Mouse (Mus musculus) heart, embryonic 12.5 days (tissue): ENCODE data around the gene Daglb. TPM values are rescaled to one million over a fixed set of nuclear protein-coding genes. Genes with fewer than 3 reads are reported as not detected.

Experiments used
- ATAC-seq: fragments of 200-750 bp; cut with Nextera tagmentation; 2 replicates; pipeline ENCODE4 v1.8.0; 2017; ENCODE audit warnings: moderate TSS enrichment, moderate library complexity; ENCODE audit not compliant: insufficient number of reproducible peaks, low FRiP score
- H3K27ac ChIP-seq: fragments of 300-500 bp; sonication (generic); 2 replicates; pipeline ENCODE4 v1.5.1; 2016; ENCODE audit warnings: mild to moderate bottlenecking, moderate library complexity; ENCODE audit not compliant: poor library complexity, severe bottlenecking
- H3K27me3 ChIP-seq: fragments of 300-500 bp; sonication (generic); replicated peaks from 2 replicates; pipeline ENCODE4 v1.6.1; 2016; ENCODE audit warnings: mild to moderate bottlenecking, moderate library complexity
- H3K36me3 ChIP-seq: fragments of 300-500 bp; sonication (generic); 2 replicates; pipeline ENCODE4 v1.6.1; 2016; ENCODE audit warnings: mild to moderate bottlenecking, moderate library complexity
- H3K4me1 ChIP-seq: fragments of 300-500 bp; sonication (generic); replicated peaks from 2 replicates; pipeline ENCODE4 v1.6.1; 2016; ENCODE audit warnings: mild to moderate bottlenecking
- H3K4me2 ChIP-seq: fragments of 300-500 bp; sonication (generic); 2 replicates; pipeline ENCODE4 v1.6.1; 2016; ENCODE audit warnings: mild to moderate bottlenecking, moderate library complexity
- H3K4me3 ChIP-seq: fragments of 300-500 bp; sonication (generic); 2 replicates; pipeline ENCODE4 v1.5.1; 2016; ENCODE audit warnings: mild to moderate bottlenecking
- H3K9ac ChIP-seq: fragments of 300-500 bp; sonication (generic); 2 replicates; pipeline ENCODE4 v1.6.1; 2016; ENCODE audit warnings: mild to moderate bottlenecking, moderate library complexity
- H3K9me3 ChIP-seq: fragments of 300-500 bp; sonication (generic); replicated peaks from 2 replicates; pipeline ENCODE4 v1.6.1; 2016; ENCODE audit warnings: mild to moderate bottlenecking, moderate library complexity
- WGBS: fragments of 180-500 bp; shearing (Covaris S2); methylation state at CpG from one replicate; pipeline ENCODE4 v1.1.7; 2016; 5-methylcytosine and 5-hydroxymethylcytosine counted together
- polyA plus RNA-seq: library from polyadenylated mRNA; unstranded; fragments of >200 nt; fragmentation: Nextera tagmentation; extraction: Ambion mirVana; gene quantifications from 2 replicates; pipeline ENCODE4 v1.2.1, GENCODE M21; 2016

The Daglb gene
- polyA plus RNA-seq, 1 experiment from 2014 or later, result 10.6 TPM

DNA sequence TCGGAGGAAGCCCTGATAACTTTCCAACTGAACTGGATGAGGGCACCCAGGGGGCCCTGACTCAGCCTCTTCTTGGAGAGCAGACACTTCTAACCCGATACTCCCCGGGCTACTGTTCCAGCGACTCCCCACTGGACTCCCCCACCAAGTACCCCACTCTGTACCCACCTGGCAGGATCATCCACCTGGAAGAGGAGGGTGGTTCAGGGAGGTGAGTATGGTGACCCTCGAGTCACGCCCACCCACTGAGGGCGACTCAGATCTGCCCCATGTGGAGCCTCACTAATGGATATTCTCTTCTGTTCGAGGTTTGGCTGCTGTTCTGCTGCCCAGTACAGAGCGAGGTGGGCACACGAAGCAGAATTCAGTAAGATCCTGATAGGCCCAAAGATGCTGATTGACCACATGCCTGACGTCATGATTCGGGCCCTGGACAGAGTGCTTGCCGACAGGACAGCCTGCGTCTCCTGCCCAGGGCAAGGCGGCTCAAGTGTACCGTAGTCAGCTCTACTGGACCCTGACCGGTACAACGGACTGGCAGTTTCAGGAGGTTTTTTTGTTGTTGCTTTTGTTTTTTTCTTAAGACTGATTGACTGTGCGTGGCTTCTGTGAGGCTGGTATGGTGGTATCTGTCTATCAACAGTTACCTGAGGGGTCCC is 38.6 kb downstream of the Daglb start:
- H3K9ac ChIP-seq, result no peak overlapping the region
- H3K27ac ChIP-seq, result no peak overlapping the region
- H3K4me2 ChIP-seq, result no peak overlapping the region
- H3K36me3 ChIP-seq, result peaks cover 70% of the 10 kb centered on the region
- H3K9me3 ChIP-seq, result no peaks in the 10 kb centered on the region
- ATAC-seq, result no peak
- no peak overlapping the region for H3K4me3 ChIP-seq
- 89% methylated on average over 19 of the region's 19 CpGs for WGBS
- no peaks in the 10 kb centered on the region for H3K27me3 ChIP-seq
- H3K4me1 ChIP-seq, result peaks cover 13% of the 10 kb centered on the region

DNA sequence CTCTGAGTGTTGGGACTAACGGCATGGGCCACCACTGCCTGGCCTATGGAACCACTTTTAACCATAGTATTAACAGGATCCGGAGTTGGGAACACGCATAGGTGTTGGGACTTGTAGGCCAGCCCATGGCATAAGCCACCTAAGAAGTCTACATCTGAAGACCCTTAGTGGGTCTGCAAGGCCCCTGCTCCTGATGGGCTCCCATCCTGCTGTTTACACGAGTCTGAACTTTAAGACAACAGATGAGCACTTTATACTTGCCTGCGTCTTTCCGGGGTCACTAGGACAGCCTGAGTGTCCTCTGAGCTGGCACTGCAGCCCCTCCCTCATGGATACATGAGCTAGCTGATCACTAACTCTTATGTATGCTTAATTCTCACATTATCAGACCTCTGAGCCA is 39.4 kb downstream of the Daglb start:
- no peak overlapping the region for H3K4me2 ChIP-seq
- 92% methylated on average over 6 of the region's 6 CpGs for WGBS
- H3K9ac ChIP-seq, result no peak overlapping the region
- H3K9me3 ChIP-seq, result no peaks in the 10 kb centered on the region
- no peak overlapping the region for H3K27ac ChIP-seq
- H3K27me3 ChIP-seq, result no peaks in the 10 kb centered on the region
- no peak overlapping the region for H3K4me3 ChIP-seq
- H3K36me3 ChIP-seq, result peaks cover 70% of the 10 kb centered on the region
- peaks cover 20% of the 10 kb centered on the region for H3K4me1 ChIP-seq
- ATAC-seq, result no peak

DNA sequence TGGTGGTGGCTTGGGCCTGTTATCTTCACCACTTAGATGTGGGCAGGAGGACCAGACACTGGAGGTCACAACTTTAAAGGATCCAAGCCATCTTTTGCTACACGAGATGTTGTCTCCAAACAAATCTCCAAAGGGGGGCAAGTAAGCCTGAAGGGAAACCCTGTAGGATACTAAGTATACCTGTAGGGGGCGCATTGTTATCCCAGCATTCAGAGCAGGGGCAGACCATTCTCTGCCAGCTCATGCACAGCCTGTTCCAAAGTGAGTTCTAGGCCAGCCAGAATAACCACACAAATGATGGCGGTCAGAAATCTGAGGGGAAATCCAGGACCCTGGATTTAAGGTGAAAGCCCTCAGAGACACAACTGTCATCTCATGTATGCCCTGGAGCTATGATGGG is 40.1 kb downstream of the Daglb start:
- H3K9ac ChIP-seq, result no peak overlapping the region
- no peaks in the 10 kb centered on the region for H3K9me3 ChIP-seq
- no peak overlapping the region for H3K4me3 ChIP-seq
- WGBS, result 68% methylated on average over 3 of the region's 3 CpGs
- no peak for ATAC-seq
- no peaks in the 10 kb centered on the region for H3K27me3 ChIP-seq
- peaks cover 71% of the 10 kb centered on the region for H3K36me3 ChIP-seq
- H3K4me1 ChIP-seq, result peaks cover 27% of the 10 kb centered on the region
- no peak overlapping the region for H3K27ac ChIP-seq
- no peak overlapping the region for H3K4me2 ChIP-seq

GRCm38 (mm10) chr5:143505056-143505455 is 40.7 kb downstream of the Daglb start:
- Histone ChIP-seq H3K9me3 (no peaks in the 10 kb centered on the region), H3K4me3 (no peak overlapping the region), H3K9ac (no peak overlapping the region), H3K4me1 (peaks cover 33% of the 10 kb centered on the region), H3K27me3 (no peaks in the 10 kb centered on the region), H3K36me3 (peaks cover 67% of the 10 kb centered on the region), H3K27ac (no peak overlapping the region), H3K4me2 (no peak overlapping the region)
- 88% methylated on average over 8 of the region's 8 CpGs for WGBS
- ATAC-seq, result no peak

GRCm38 (mm10) chr5:143505545-143505944 is 41.2 kb downstream of the Daglb start:
- peaks cover 67% of the 10 kb centered on the region for H3K36me3 ChIP-seq
- ATAC-seq, result no peak

GRCm38 (mm10) chr5:143509294-143509693 is 44.9 kb downstream of the Daglb start:
- H3K4me1 ChIP-seq, result peaks cover 72% of the 10 kb centered on the region
- H3K9ac ChIP-seq, result peak overlapping the region; percentile 44
- H3K4me2 ChIP-seq, result peak overlapping the region; percentile 49

More at GRCm38 (mm10) chr5:143505545-143505944, 41.2 kb downstream of the Daglb start:
- Histone ChIP-seq H3K4me1 (peaks cover 37% of the 10 kb centered on the region), H3K4me3 (no peak overlapping the region), H3K27ac (no peak overlapping the region), H3K4me2 (no peak overlapping the region), H3K9me3 (no peaks in the 10 kb centered on the region), H3K27me3 (no peaks in the 10 kb centered on the region), H3K9ac (no peak overlapping the region)
- WGBS, result 77% methylated on average over 7 of the region's 7 CpGs

GRCm38 (mm10) chr5:143509737-143510136 is 45.4 kb downstream of the Daglb start:
- peaks cover 67% of the 10 kb centered on the region for H3K36me3 ChIP-seq
- H3K4me2 ChIP-seq, result peak overlapping the region; percentile 49
- H3K4me3 ChIP-seq, result peak overlapping the region; percentile 10; the same call in 1 of the 2 replicates
- H3K27ac ChIP-seq, result peak overlapping the region; percentile 80
- H3K9me3 ChIP-seq, result no peaks in the 10 kb centered on the region
- H3K27me3 ChIP-seq, result no peaks in the 10 kb centered on the region
- WGBS, result 10% methylated on average over 11 of the region's 11 CpGs
- 0 out of 2 replicates have a peak overlapping the region, but pooled peaks have one; percentile 23 for H3K9ac ChIP-seq
- peak; percentile 76 for ATAC-seq
- peaks cover 76% of the 10 kb centered on the region for H3K4me1 ChIP-seq

More at GRCm38 (mm10) chr5:143509294-143509693, 44.9 kb downstream of the Daglb start:
- peak; percentile 24; the same call in 1 of the 2 replicates for ATAC-seq
- Histone ChIP-seq H3K9me3 (no peaks in the 10 kb centered on the region), H3K36me3 (peaks cover 67% of the 10 kb centered on the region), H3K27ac (peak overlapping the region; percentile 80), H3K27me3 (no peaks in the 10 kb centered on the region), H3K4me3 (no peak overlapping the region)
- 23% methylated on average over 9 of the region's 9 CpGs for WGBS

DNA sequence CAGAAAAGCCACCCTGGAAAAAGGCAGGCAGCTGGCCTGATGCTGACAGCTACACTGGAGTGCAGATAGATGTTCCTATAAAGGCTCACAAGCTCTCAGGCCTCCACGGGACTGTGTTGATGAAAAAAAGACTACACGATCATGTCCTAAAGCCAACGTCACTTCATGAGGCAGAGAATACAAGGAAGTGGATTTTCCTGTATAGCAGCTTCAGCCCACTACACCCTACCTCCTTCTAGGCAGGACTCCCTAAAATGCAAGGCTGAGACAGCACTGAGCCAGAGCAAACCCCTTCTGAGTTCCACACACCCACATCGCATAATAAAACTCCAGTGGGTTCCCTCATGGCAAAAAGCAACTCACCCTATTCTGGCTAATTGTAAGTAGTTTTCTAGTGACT is 47.2 kb downstream of the Daglb start:
- ATAC-seq, result no peak
- 67% methylated on average over 4 of the region's 4 CpGs for WGBS
- no peak overlapping the region for H3K27ac ChIP-seq

GRCm38 (mm10) chr5:143512305-143512704 is 47.9 kb downstream of the Daglb start:
- H3K9ac ChIP-seq, result no peak overlapping the region
- no peaks in the 10 kb centered on the region for H3K27me3 ChIP-seq
- no peak overlapping the region for H3K4me3 ChIP-seq
- WGBS, result 75% methylated on average over 4 of the region's 4 CpGs
- H3K9me3 ChIP-seq, result no peaks in the 10 kb centered on the region
- peaks cover 68% of the 10 kb centered on the region for H3K36me3 ChIP-seq
- no peak for ATAC-seq
- no peak overlapping the region for H3K27ac ChIP-seq
- H3K4me1 ChIP-seq, result peaks cover 84% of the 10 kb centered on the region
- H3K4me2 ChIP-seq, result no peak overlapping the region

More for the DNA sequence above, 47.2 kb downstream of the Daglb start:
- H3K9ac ChIP-seq, result no peak overlapping the region
- peaks cover 68% of the 10 kb centered on the region for H3K36me3 ChIP-seq
- no peak overlapping the region for H3K4me2 ChIP-seq
- no peaks in the 10 kb centered on the region for H3K27me3 ChIP-seq
- no peaks in the 10 kb centered on the region for H3K9me3 ChIP-seq
- no peak overlapping the region for H3K4me3 ChIP-seq
- peaks cover 82% of the 10 kb centered on the region for H3K4me1 ChIP-seq

- 88% methylated on average over 5 of the region's 5 CpGs for WGBS
- peaks cover 58% of the 10 kb centered on the region for H3K36me3 ChIP-seq
Measured at GRCm38 (mm10) chr5:143514878-143515277, 50.5 kb downstream of the Daglb start.

DNA sequence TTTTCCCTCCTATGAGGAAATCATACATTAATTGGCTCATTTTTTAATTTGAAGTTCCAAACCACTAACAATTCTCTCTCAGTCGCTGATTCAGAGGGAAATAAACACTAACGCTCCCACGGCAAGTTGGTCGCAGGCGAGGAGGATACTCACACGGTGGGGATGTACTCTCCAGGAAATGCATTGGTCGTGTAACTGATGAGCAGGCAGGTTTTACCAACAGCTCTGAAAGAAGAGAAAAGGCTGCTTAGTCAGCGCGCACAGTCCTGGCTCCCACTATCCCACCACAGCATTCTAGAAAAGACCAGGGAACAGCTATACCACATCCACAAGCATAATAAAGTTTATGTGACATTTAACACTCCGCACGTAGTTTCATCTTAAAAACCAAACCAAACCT is 52.6 kb downstream of the Daglb start:
- H3K27me3 ChIP-seq, result no peaks in the 10 kb centered on the region
- WGBS, result 88% methylated on average over 11 of the region's 11 CpGs
- peaks cover 47% of the 10 kb centered on the region for H3K36me3 ChIP-seq
- no peak for ATAC-seq
- peaks cover 75% of the 10 kb centered on the region for H3K4me1 ChIP-seq
- H3K4me2 ChIP-seq, result no peak overlapping the region
- H3K4me3 ChIP-seq, result no peak overlapping the region
- H3K9me3 ChIP-seq, result no peaks in the 10 kb centered on the region
- no peak overlapping the region for H3K9ac ChIP-seq
- no peak overlapping the region for H3K27ac ChIP-seq

More at GRCm38 (mm10) chr5:143514878-143515277, 50.5 kb downstream of the Daglb start:
- Histone ChIP-seq H3K9me3 (no peaks in the 10 kb centered on the region), H3K4me2 (no peak overlapping the region), H3K9ac (no peak overlapping the region), H3K4me3 (no peak overlapping the region), H3K27me3 (no peaks in the 10 kb centered on the region), H3K4me1 (peaks cover 81% of the 10 kb centered on the region), H3K27ac (no peak overlapping the region)
- no peak for ATAC-seq

GRCm38 (mm10) chr5:143517436-143517835 is 53.1 kb downstream of the Daglb start:
- Histone ChIP-seq H3K9me3 (no peaks in the 10 kb centered on the region), H3K4me1 (peaks cover 71% of the 10 kb centered on the region), H3K27ac (no peak overlapping the region), H3K36me3 (peaks cover 42% of the 10 kb centered on the region), H3K4me3 (no peak overlapping the region), H3K4me2 (no peak overlapping the region), H3K27me3 (no peaks in the 10 kb centered on the region), H3K9ac (no peak overlapping the region)
- WGBS, result 62% methylated on average over 6 of the region's 6 CpGs
- ATAC-seq, result no peak
